10 mouse cellular contexts compared by ENCODE assay signal in the genomic region with DNA sequence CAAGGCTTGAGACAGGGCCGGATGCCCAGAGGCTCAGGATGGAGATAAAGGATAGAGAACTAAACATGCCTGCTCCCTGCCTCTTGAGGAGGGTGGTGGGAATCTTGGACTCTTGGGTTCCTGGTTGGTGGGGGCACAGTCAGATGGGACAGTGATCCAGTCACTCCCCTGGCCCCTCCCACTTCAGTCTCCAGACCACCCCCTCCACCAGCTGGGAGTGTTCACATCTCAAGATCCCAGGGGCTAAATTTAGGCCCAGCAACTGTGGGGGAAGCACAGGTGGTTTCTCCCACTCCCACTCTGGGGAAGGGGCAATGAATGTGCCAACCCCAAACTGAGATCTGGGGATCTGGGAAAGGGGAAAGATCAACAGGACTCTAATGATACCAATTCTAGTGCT. TPM values are rescaled to one million over a fixed set of nuclear protein-coding genes. Genes with fewer than 3 reads are reported as not detected.
A peak's percentile ranks its signal among the peaks of the same experiment; 100 is the strongest.
DNase-seq lines count a peak whose midpoint lies in the region; ATAC-seq and TF ChIP-seq lines count a peak whose summit lies in the region.
"Had no signal": no experiment of that assay in that cellular context is flagged by ENCODE, and none has a peak within 500 bp of the region (broad histone marks: within the 10 kb centered on the region; RNA-seq: fewer than 3 reads in every experiment).

No protein-coding gene starts in this region.

- H3K4me2 ChIP-seq in kidney, embryonic 15.5 days: peak overlapping the region; percentile 99
- peak overlapping the region; percentile 95 for H3K4me2 ChIP-seq in embryonic facial prominence, embryonic 12.5 days (replicated peaks)
- H3K4me2 ChIP-seq in intestine, postnatal 0 days (replicated peaks; ENCODE audit: low read depth): peak overlapping the region; percentile 95

- H3K36me3 ChIP-seq in kidney, embryonic 15.5 days: no peaks in the 10 kb centered on the region
- H3K36me3 ChIP-seq in embryonic facial prominence, embryonic 12.5 days: no peaks in the 10 kb centered on the region
- peaks cover 8% of the 10 kb centered on the region for H3K36me3 ChIP-seq in intestine, postnatal 0 days (ENCODE audit: control insufficient read depth, insufficient read depth)

- no peak overlapping the region for H3K9ac ChIP-seq in kidney, embryonic 15.5 days
- peak overlapping the region; percentile 10; the same call in 1 of the 2 replicates for H3K9ac ChIP-seq in embryonic facial prominence, embryonic 12.5 days
- H3K9ac ChIP-seq in intestine, postnatal 0 days (ENCODE audit: low read depth, low read length): peak overlapping the region; percentile 77

- WGBS in kidney, embryonic 15.5 days: 43% methylated on average over 1 of the region's 1 CpGs
- 12% methylated on average over 1 of the region's 1 CpGs for WGBS in embryonic facial prominence, embryonic 12.5 days
- WGBS in intestine, postnatal 0 days: 24% methylated on average over 1 of the region's 1 CpGs

- peak overlapping the region; percentile 75 for H3K4me3 ChIP-seq in kidney, embryonic 15.5 days (replicated peaks)
- peak overlapping the region; percentile 54 for H3K4me3 ChIP-seq in embryonic facial prominence, embryonic 12.5 days
- peak overlapping the region; percentile 62 for H3K4me3 ChIP-seq in intestine, postnatal 0 days (ENCODE audit: low read depth, low read length)

- peaks cover 52% of the 10 kb centered on the region for H3K27me3 ChIP-seq in kidney, embryonic 15.5 days
- peaks cover 46% of the 10 kb centered on the region for H3K27me3 ChIP-seq in embryonic facial prominence, embryonic 12.5 days
- peaks cover 4% of the 10 kb centered on the region; the same call in 1 of the 2 replicates for H3K27me3 ChIP-seq in intestine, postnatal 0 days (replicated peaks; ENCODE audit: control insufficient read depth, insufficient read depth, low read length)

- ATAC-seq in kidney, embryonic 15.5 days (replicated peaks; ENCODE audit: low FRiP score): no peak
- ATAC-seq in embryonic facial prominence, embryonic 12.5 days (ENCODE audit: insufficient number of reproducible peaks, insufficient read depth, low FRiP score, low TSS enrichment): no peak
- peak; percentile 5; the same call in 1 of the 2 replicates for ATAC-seq in intestine, postnatal 0 days
- ATAC-seq in granulocyte monocyte progenitor cell, adult 5-6 weeks (replicated peaks; ENCODE audit: poor library complexity, severe bottlenecking): no peak

- no peak for TF ChIP-seq CTCF in intestine, postnatal 0 days (IDR thresholded peaks at IDR 0.05; ENCODE audit: low read depth)

- peak overlapping the region; percentile 94 for H3K27ac ChIP-seq in kidney, embryonic 15.5 days
- peak overlapping the region; percentile 32; the same call in 1 of the 2 replicates for H3K27ac ChIP-seq in embryonic facial prominence, embryonic 12.5 days
- peak overlapping the region; percentile 98 for H3K27ac ChIP-seq in intestine, postnatal 0 days (ENCODE audit: low read depth, low read length)

- no peak for DNase-seq in kidney, adult 18-20 months
- peak; percentile 19 for DNase-seq in lung, postnatal 10 days
- no peak for DNase-seq in left cerebral cortex, postnatal 36 days (ENCODE audit: low spot score in 2 of 2)
- DNase-seq in right cerebral cortex, adult 18-20 months: no peak
- DNase-seq: embryo, embryonic 11 days; gastrocnemius, postnatal 25 days had no signal

- intact Hi-C loops in left cerebral cortex, postnatal 36 days (cut with DNase I): no loop called here

- peaks cover 59% of the 10 kb centered on the region for H3K4me1 ChIP-seq in kidney, embryonic 15.5 days
- peaks cover 12% of the 10 kb centered on the region for H3K4me1 ChIP-seq in embryonic facial prominence, embryonic 12.5 days
- H3K4me1 ChIP-seq in intestine, postnatal 0 days (replicated peaks; ENCODE audit: control insufficient read depth, insufficient read depth, low read length): no peaks in the 10 kb centered on the region

- H3K9me3 ChIP-seq in kidney, embryonic 15.5 days (replicated peaks): no peaks in the 10 kb centered on the region
- no peaks in the 10 kb centered on the region for H3K9me3 ChIP-seq in embryonic facial prominence, embryonic 12.5 days
- no peaks in the 10 kb centered on the region for H3K9me3 ChIP-seq in intestine, postnatal 0 days (ENCODE audit: control insufficient read depth)

RNA-seq across cellular contexts. Expression of a gene that starts 1.3 kb away (rescaled TPM):
- polyA plus RNA-seq in kidney, embryonic 15.5 days (2015; fragmentation: Nextera tagmentation; extraction: Ambion mirVana): 9.7 and 10.7 TPM in 2 replicates
- 20.9 TPM in 2 replicates for polyA plus RNA-seq in embryonic facial prominence, embryonic 12.5 days (2016; fragmentation: Nextera tagmentation; extraction: Ambion mirVana)
- polyA plus RNA-seq in intestine, postnatal 0 days (2015; fragmentation: Nextera tagmentation; extraction: Ambion mirVana): 22.3 and 23.8 TPM in 2 replicates
- 1 to 10 TPM; 6.5 to 9.4 TPM for total RNA-seq in left cerebral cortex, postnatal 36 days (2021)
- 1.6 and 1.7 TPM in 2 replicates for total RNA-seq in granulocyte monocyte progenitor cell, adult 5-6 weeks (2014; fragmentation: Nextera tagmentation)
- 1.4 and 1.8 TPM in 2 replicates for total RNA-seq in granulocyte monocyte progenitor cell, adult 5-6 weeks (2017)

RNA-seq across cellular contexts. Expression of a gene that starts 22.3 kb away (rescaled TPM):
- polyA plus RNA-seq in kidney, embryonic 15.5 days (2015; fragmentation: Nextera tagmentation; extraction: Ambion mirVana): 205 and 207 TPM in 2 replicates
- 189 and 192 TPM in 2 replicates for polyA plus RNA-seq in embryonic facial prominence, embryonic 12.5 days (2016; fragmentation: Nextera tagmentation; extraction: Ambion mirVana)
- 65.3 and 66.8 TPM in 2 replicates for polyA plus RNA-seq in intestine, postnatal 0 days (2015; fragmentation: Nextera tagmentation; extraction: Ambion mirVana)
- total RNA-seq in left cerebral cortex, postnatal 36 days (2021): 10 to 100 TPM; 58.2 to 59.3 TPM
- 404 and 410 TPM in 2 replicates for total RNA-seq in granulocyte monocyte progenitor cell, adult 5-6 weeks (2014; fragmentation: Nextera tagmentation)
- total RNA-seq in granulocyte monocyte progenitor cell, adult 5-6 weeks (2017): 414 and 442 TPM in 2 replicates

RNA-seq across cellular contexts. Expression of a gene that starts 38.4 kb away (rescaled TPM):
- polyA plus RNA-seq in kidney, embryonic 15.5 days (2015; fragmentation: Nextera tagmentation; extraction: Ambion mirVana): 752 and 867 TPM in 2 replicates
- polyA plus RNA-seq in embryonic facial prominence, embryonic 12.5 days (2016; fragmentation: Nextera tagmentation; extraction: Ambion mirVana): 668 and 696 TPM in 2 replicates
- 519 and 548 TPM in 2 replicates for polyA plus RNA-seq in intestine, postnatal 0 days (2015; fragmentation: Nextera tagmentation; extraction: Ambion mirVana)
- 100 to 1,000 TPM; 245 to 252 TPM for total RNA-seq in left cerebral cortex, postnatal 36 days (2021)
- 2,754 and 2,968 TPM in 2 replicates for total RNA-seq in granulocyte monocyte progenitor cell, adult 5-6 weeks (2014; fragmentation: Nextera tagmentation)
- total RNA-seq in granulocyte monocyte progenitor cell, adult 5-6 weeks (2017): 1,150 and 1,165 TPM in 2 replicates

RNA-seq across cellular contexts. Expression of a gene that starts 39.0 kb away (rescaled TPM):
- polyA plus RNA-seq in kidney, embryonic 15.5 days (2015; fragmentation: Nextera tagmentation; extraction: Ambion mirVana): 4,214 and 4,446 TPM in 2 replicates
- polyA plus RNA-seq in embryonic facial prominence, embryonic 12.5 days (2016; fragmentation: Nextera tagmentation; extraction: Ambion mirVana): 3,271 and 3,412 TPM in 2 replicates
- polyA plus RNA-seq in intestine, postnatal 0 days (2015; fragmentation: Nextera tagmentation; extraction: Ambion mirVana): 2,426 and 2,428 TPM in 2 replicates
- 1,000 to 10,000 TPM; 1,491 to 1,683 TPM for total RNA-seq in left cerebral cortex, postnatal 36 days (2021)
- 6,066 and 6,315 TPM in 2 replicates for total RNA-seq in granulocyte monocyte progenitor cell, adult 5-6 weeks (2014; fragmentation: Nextera tagmentation)
- total RNA-seq in granulocyte monocyte progenitor cell, adult 5-6 weeks (2017): 3,608 and 4,444 TPM in 2 replicates

RNA-seq across cellular contexts. Expression of a gene that starts 40.6 kb away (rescaled TPM):
- polyA plus RNA-seq in kidney, embryonic 15.5 days (2015; fragmentation: Nextera tagmentation; extraction: Ambion mirVana): 16.2 and 17.7 TPM in 2 replicates
- polyA plus RNA-seq in embryonic facial prominence, embryonic 12.5 days (2016; fragmentation: Nextera tagmentation; extraction: Ambion mirVana): 18.8 and 19.4 TPM in 2 replicates
- polyA plus RNA-seq in intestine, postnatal 0 days (2015; fragmentation: Nextera tagmentation; extraction: Ambion mirVana): 10.0 and 10.4 TPM in 2 replicates
- 10 to 100 TPM; 14.2 to 15.0 TPM for total RNA-seq in left cerebral cortex, postnatal 36 days (2021)
- total RNA-seq in granulocyte monocyte progenitor cell, adult 5-6 weeks (2014; fragmentation: Nextera tagmentation): 8.8 and 9.7 TPM in 2 replicates
- 12.5 and 13.6 TPM in 2 replicates for total RNA-seq in granulocyte monocyte progenitor cell, adult 5-6 weeks (2017)

Comparison
In these comparisons a context has a peak if more than half of its experiments do, and no peak if none do; other contexts are left out.
1. H3K27ac ChIP-seq: peak in every context shown above with its lines; median percentile 98 in intestine, postnatal 0 days; 94 in kidney, embryonic 15.5 days; 32 in embryonic facial prominence, embryonic 12.5 days.